Mouse (Mus musculus) midbrain, postnatal 0 days (tissue): ENCODE results near the gene Prrc2b. TPM values are rescaled to one million over a fixed set of nuclear protein-coding genes. Genes with fewer than 3 reads are reported as not detected.
A peak's percentile ranks its signal among the peaks of the same experiment; 100 is the strongest.

ENCODE experiments used
- ATAC-seq: fragments of 200-750 bp; cut with Nextera tagmentation; 2 replicates; pipeline ENCODE4 v1.8.0; 2017; ENCODE audit warnings: moderate number of reproducible peaks, mild to moderate bottlenecking, moderate TSS enrichment, moderate library complexity; ENCODE audit not compliant: low FRiP score
- DNase-seq: peaks from one replicate; pipeline ENCODE4 v3.0.0-alpha.2; 2015; ENCODE audit warnings: low spot score
- H3K27ac ChIP-seq: fragments of 300-500 bp; sonication (generic); 2 replicates; pipeline ENCODE4 v1.5.1; 2014; ENCODE audit warnings: low read depth, mild to moderate bottlenecking, low read length, mixed read lengths
- H3K27me3 ChIP-seq: fragments of 300-500 bp; sonication (generic); 2 replicates; pipeline ENCODE4 v1.6.1; 2014; ENCODE audit warnings: low read length, control low read depth, mixed read lengths; ENCODE audit not compliant: insufficient read depth
- H3K36me3 ChIP-seq: fragments of 300-500 bp; sonication (generic); 2 replicates; pipeline ENCODE4 v1.6.1; 2014; ENCODE audit warnings: low read length, control low read depth, mixed read lengths; ENCODE audit not compliant: insufficient read depth
- H3K4me1 ChIP-seq: fragments of 300-500 bp; sonication (generic); 2 replicates; pipeline ENCODE4 v1.6.1; 2014; ENCODE audit warnings: mild to moderate bottlenecking, control low read depth, antibody characterized with exemption, low read length, mixed read lengths; ENCODE audit not compliant: insufficient read depth
- H3K4me2 ChIP-seq: fragments of 300-500 bp; sonication (generic); 2 replicates; pipeline ENCODE4 v1.6.1; 2014; ENCODE audit warnings: low read depth, mild to moderate bottlenecking, low read length, mixed read lengths; ENCODE audit not compliant: poor library complexity, severe bottlenecking
- H3K4me3 ChIP-seq: fragments of 300-500 bp; sonication (generic); 2 replicates; pipeline ENCODE4 v1.5.1; 2014; ENCODE audit warnings: low read depth, mild to moderate bottlenecking, low read length, moderate library complexity
- H3K9ac ChIP-seq: fragments of 300-500 bp; sonication (generic); replicated peaks from 2 replicates; pipeline ENCODE4 v1.6.1; 2014; ENCODE audit warnings: mild to moderate bottlenecking, low read length, moderate library complexity, mixed read lengths; ENCODE audit not compliant: poor library complexity, severe bottlenecking
- H3K9me3 ChIP-seq: fragments of 300-500 bp; sonication (generic); 2 replicates; pipeline ENCODE4 v1.6.1; 2016; ENCODE audit warnings: low read length, control low read depth
- CTCF ChIP-seq: IDR thresholded peaks from 2 replicates; pipeline ENCODE4 v1.5.1; 2016; ENCODE audit warnings: antibody characterized with exemption, mild to moderate bottlenecking
- WGBS: fragments of 180-500 bp; shearing (Covaris S2); extraction: QIAGEN DNeasy Blood & Tissue Kit; methylation state at CpG from one replicate; pipeline ENCODE4 v1.1.7; 2014; 5-methylcytosine and 5-hydroxymethylcytosine counted together
- polyA plus RNA-seq: library from polyadenylated mRNA; unstranded; fragments of >200 nt; fragmentation: Nextera tagmentation; extraction: Ambion mirVana; gene quantifications from 2 replicates; pipeline ENCODE4 v1.2.1, GENCODE M21; 2015
- total RNA-seq: library from RNA; depleted of rRNA; stranded (reverse); fragments of >200 nt; gene quantifications from 2 replicates; pipeline ENCODE4 v1.2.3, GENCODE M21; 2014

The Prrc2b gene
- total and polyA plus RNA-seq, 2 experiments from 2014 or later: 65.9 to 164 TPM

- H3K27ac ChIP-seq: no peak overlapping the region
- H3K9me3 ChIP-seq: no peaks in the 10 kb centered on the region
- no peaks in the 10 kb centered on the region for H3K36me3 ChIP-seq
- WGBS: 77% methylated on average over 6 of the region's 6 CpGs
- DNase-seq (no peak), ATAC-seq (no peak)
- H3K4me2 ChIP-seq: no peak overlapping the region
- no peak overlapping the region for H3K4me3 ChIP-seq
- no peaks in the 10 kb centered on the region for H3K4me1 ChIP-seq
- H3K27me3 ChIP-seq: no peaks in the 10 kb centered on the region; the same call in 1 of the 2 replicates
- TF ChIP-seq CTCF: no peak
- H3K9ac ChIP-seq: no peak overlapping the region
These were observed 18.9 kb upstream of the Prrc2b start for GRCm38 (mm10) chr2:32131866-32132566.

DNA sequence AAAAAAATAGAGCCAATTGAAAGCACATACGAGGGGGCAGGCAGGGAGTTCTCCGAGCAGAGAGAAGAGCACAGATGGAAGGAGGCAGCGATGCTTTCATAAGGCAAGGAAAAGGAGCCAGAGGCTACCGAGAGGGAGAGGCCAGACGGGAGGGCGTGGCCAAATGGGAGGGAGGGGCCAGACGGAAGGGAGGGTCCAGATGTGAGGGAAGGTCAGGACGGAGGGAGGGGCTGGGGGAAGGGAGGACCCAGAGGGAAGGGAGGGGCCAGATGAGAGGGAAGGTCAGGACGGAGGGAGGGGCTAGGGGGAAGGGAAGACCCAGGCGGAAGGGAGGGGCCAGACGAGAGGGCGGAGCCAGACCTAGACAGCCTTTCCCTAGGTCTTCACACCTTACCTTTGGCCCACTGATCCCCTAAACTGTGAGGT lies 18.3 kb upstream of the Prrc2b start:
- no peak overlapping the region for H3K4me2 ChIP-seq
- DNase-seq (no peak), ATAC-seq (no peak)
- no peak overlapping the region for H3K27ac ChIP-seq
- H3K36me3 ChIP-seq: no peaks in the 10 kb centered on the region
- no peaks in the 10 kb centered on the region for H3K9me3 ChIP-seq
- H3K4me1 ChIP-seq: no peaks in the 10 kb centered on the region
- H3K9ac ChIP-seq: no peak overlapping the region
- TF ChIP-seq CTCF: no peak
- no peak overlapping the region for H3K4me3 ChIP-seq
- no peaks in the 10 kb centered on the region; the same call in 1 of the 2 replicates for H3K27me3 ChIP-seq
- WGBS: 9% methylated on average over 12 of the region's 12 CpGs

- H3K27ac ChIP-seq: no peak overlapping the region
- no peak overlapping the region for H3K4me3 ChIP-seq
- DNase-seq: peak; percentile 89
- WGBS: 5% methylated on average over 2 of the region's 2 CpGs
- H3K36me3 ChIP-seq: no peaks in the 10 kb centered on the region
- H3K9ac ChIP-seq: no peak overlapping the region
- no peaks in the 10 kb centered on the region for H3K9me3 ChIP-seq
- H3K27me3 ChIP-seq: no peaks in the 10 kb centered on the region
- ATAC-seq: no peak
- H3K4me1 ChIP-seq: no peaks in the 10 kb centered on the region
- no peak overlapping the region for H3K4me2 ChIP-seq
- TF ChIP-seq CTCF: peak; percentile 93
These were observed 16.8 kb upstream of the Prrc2b start for GRCm38 (mm10) chr2:32134039-32134438.

DNA sequence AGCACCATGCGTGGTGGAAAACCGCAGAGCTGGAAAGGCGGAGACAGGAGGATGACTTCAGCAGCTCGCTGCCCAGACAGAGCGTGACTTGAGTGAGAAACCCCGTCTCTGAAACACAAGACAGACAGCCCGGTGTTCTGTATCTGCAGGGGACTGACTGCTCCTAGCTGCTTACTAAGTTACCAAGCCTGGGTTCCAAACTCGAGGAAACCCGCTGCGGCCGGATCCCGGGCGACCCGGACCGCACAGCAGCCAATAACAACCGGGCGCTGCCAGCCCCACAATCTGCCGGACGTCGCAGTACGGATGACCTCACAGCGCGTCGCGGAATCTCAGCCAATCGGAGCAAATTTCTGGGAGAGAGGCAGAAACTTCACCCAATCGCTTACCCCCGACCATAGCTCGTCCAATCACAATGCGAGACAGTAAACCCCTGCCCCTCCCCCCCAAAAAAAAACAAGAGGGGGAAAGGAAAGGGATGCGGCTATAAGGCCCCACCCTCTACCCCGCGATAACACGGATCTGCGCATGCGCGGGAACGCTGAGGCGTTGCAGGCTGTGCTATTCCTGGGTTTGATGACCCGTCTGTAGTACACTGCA lies 13.1 kb upstream of the Prrc2b start:
- Histone ChIP-seq H3K36me3 (no peaks in the 10 kb centered on the region; the same call in 1 of the 2 replicates), H3K4me2 (peak overlapping the region; percentile 84), H3K27me3 (no peaks in the 10 kb centered on the region), H3K4me1 (no peaks in the 10 kb centered on the region), H3K9ac (peak overlapping the region; percentile 60), H3K9me3 (no peaks in the 10 kb centered on the region), H3K27ac (peak overlapping the region; percentile 91), H3K4me3 (peak overlapping the region; percentile 47)
- under 1% methylated on average over 40 of the region's 40 CpGs for WGBS
- no peak for TF ChIP-seq CTCF
- peak; percentile 99 for DNase-seq
- ATAC-seq: peak; percentile 93

GRCm38 (mm10) chr2:32139377-32139776 lies 11.5 kb upstream of the Prrc2b start:
- no peak overlapping the region for H3K4me3 ChIP-seq
- no peak overlapping the region for H3K9ac ChIP-seq
- DNase-seq (no peak), ATAC-seq (no peak)
- no peak overlapping the region for H3K4me2 ChIP-seq
- no peaks in the 10 kb centered on the region for H3K4me1 ChIP-seq
- no peaks in the 10 kb centered on the region for H3K27me3 ChIP-seq
- H3K9me3 ChIP-seq: no peaks in the 10 kb centered on the region
- H3K27ac ChIP-seq: no peak overlapping the region
- no peaks in the 10 kb centered on the region; the same call in 1 of the 2 replicates for H3K36me3 ChIP-seq
- no peak for TF ChIP-seq CTCF
- WGBS: 73% methylated on average over 5 of the region's 5 CpGs

DNA sequence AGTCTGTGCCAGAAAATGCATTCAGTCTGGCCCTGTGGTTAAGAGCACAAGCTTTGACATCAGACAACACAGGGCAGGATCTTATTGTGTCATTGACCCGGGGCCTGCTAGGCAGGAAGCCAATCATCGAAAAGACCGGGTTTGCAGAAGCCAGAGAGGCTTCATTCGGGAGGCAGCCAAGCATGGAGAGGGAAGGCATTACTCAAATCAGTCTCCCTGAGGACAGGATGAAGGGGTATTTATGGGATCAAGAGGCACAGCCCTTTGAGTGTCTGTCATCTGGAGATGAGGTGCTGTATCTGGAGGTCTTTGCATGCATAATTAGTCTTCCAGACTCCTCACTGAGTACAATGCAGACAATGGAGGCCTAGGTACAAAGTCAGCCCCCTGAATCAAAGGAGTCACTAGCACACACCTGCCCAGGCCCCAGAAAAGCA lies 10.4 kb upstream of the Prrc2b start:
- TF ChIP-seq CTCF: no peak
- Histone ChIP-seq H3K27ac (no peak overlapping the region), H3K9ac (no peak overlapping the region), H3K36me3 (no peaks in the 10 kb centered on the region; the same call in 1 of the 2 replicates), H3K27me3 (no peaks in the 10 kb centered on the region), H3K9me3 (no peaks in the 10 kb centered on the region), H3K4me1 (no peaks in the 10 kb centered on the region), H3K4me3 (no peak overlapping the region), H3K4me2 (no peak overlapping the region)
- no peak for ATAC-seq
- no peak for DNase-seq
- 14% methylated on average over 4 of the region's 4 CpGs for WGBS
